Mouse (Mus musculus) lung, postnatal 0 days (tissue): Measurements from ENCODE around the gene Borcs8. TPM values are rescaled to one million over a fixed set of nuclear protein-coding genes. Genes with fewer than 3 reads are reported as not detected.

Experiments used
- ATAC-seq: fragments of 200-750 bp; cut with Nextera tagmentation; 2 replicates; pipeline ENCODE4 v1.8.0; 2017; ENCODE audit warnings: moderate library complexity
- DNase-seq: peaks from one replicate; pipeline ENCODE4 v3.0.0-alpha.2; 2016; ENCODE audit warnings: low spot score
- H3K27ac ChIP-seq: fragments of 300-500 bp; sonication (generic); 2 replicates; pipeline ENCODE4 v1.5.1; 2014; ENCODE audit warnings: antibody characterized with exemption, mild to moderate bottlenecking, low read length, mixed read lengths
- H3K27me3 ChIP-seq: fragments of 300-500 bp; sonication (generic); replicated peaks from 2 replicates; pipeline ENCODE4 v1.6.1; 2014; ENCODE audit warnings: low read length, mixed read lengths; ENCODE audit not compliant: insufficient read depth
- H3K36me3 ChIP-seq: fragments of 300-500 bp; sonication (generic); 2 replicates; pipeline ENCODE4 v1.6.1; 2014; ENCODE audit warnings: low read length, mixed read lengths; ENCODE audit not compliant: insufficient read depth
- H3K4me1 ChIP-seq: fragments of 300-500 bp; sonication (generic); 2 replicates; pipeline ENCODE4 v1.6.1; 2014; ENCODE audit warnings: antibody characterized with exemption, low read depth, low read length, mixed read lengths; ENCODE audit not compliant: insufficient read depth
- H3K4me2 ChIP-seq: fragments of 300-500 bp; sonication (generic); replicated peaks from 2 replicates; pipeline ENCODE4 v1.6.1; 2014; ENCODE audit warnings: low read depth, mild to moderate bottlenecking, low read length, moderate library complexity, mixed read lengths
- H3K4me3 ChIP-seq: fragments of 300-500 bp; sonication (generic); 2 replicates; pipeline ENCODE4 v1.5.1; 2014; ENCODE audit warnings: low read depth, low read length
- H3K9ac ChIP-seq: fragments of 300-500 bp; sonication (generic); replicated peaks from 2 replicates; pipeline ENCODE4 v1.6.1; 2014; ENCODE audit warnings: low read depth, mild to moderate bottlenecking
- H3K9me3 ChIP-seq: fragments of 300-500 bp; sonication (generic); 2 replicates; pipeline ENCODE4 v1.6.1; 2016; ENCODE audit warnings: low read length, mixed read lengths
- CTCF ChIP-seq: IDR thresholded peaks from 2 replicates; pipeline ENCODE4 v1.5.1; 2016; ENCODE audit warnings: antibody characterized with exemption, mild to moderate bottlenecking
- EP300 ChIP-seq: IDR thresholded peaks from 2 replicates; pipeline ENCODE4 v1.6.1; 2016; ENCODE audit warnings: antibody characterized with exemption, mild to moderate bottlenecking, control low read depth
- WGBS: fragments of 180-500 bp; shearing (Covaris S2); extraction: QIAGEN DNeasy Blood & Tissue Kit; methylation state at CpG from one replicate; pipeline ENCODE4 v1.1.7; 2014; 5-methylcytosine and 5-hydroxymethylcytosine counted together
- polyA plus RNA-seq: library from polyadenylated mRNA; unstranded; fragments of >200 nt; fragmentation: Nextera tagmentation; extraction: Ambion mirVana; gene quantifications from 2 replicates; pipeline ENCODE4 v1.2.1, GENCODE M21; 2015

Borcs8 gene
- polyA plus RNA-seq, 1 experiment from 2014 or later: 34.2 TPM

- peaks cover 30% of the 10 kb centered on the region for H3K27me3 ChIP-seq
- ATAC-seq: no peak
- DNase-seq: no peak
- 76% methylated on average over 2 of the region's 2 CpGs for WGBS
- H3K9ac ChIP-seq: no peak overlapping the region
- H3K36me3 ChIP-seq: no peaks in the 10 kb centered on the region
- TF ChIP-seq EP300 (no peak), CTCF (no peak)
- no peak overlapping the region for H3K27ac ChIP-seq
- H3K9me3 ChIP-seq: no peaks in the 10 kb centered on the region
- H3K4me3 ChIP-seq: no peak overlapping the region
- H3K4me1 ChIP-seq: no peaks in the 10 kb centered on the region
- H3K4me2 ChIP-seq: no peak overlapping the region
Measured at GRCm38 (mm10) chr8:70110451-70110850, 28.8 kb upstream of the Borcs8 start.

GRCm38 (mm10) chr8:70111192-70111795 lies 28.0 kb upstream of the Borcs8 start:
- Histone ChIP-seq H3K9ac (no peak overlapping the region), H3K4me3 (no peak overlapping the region), H3K27ac (no peak overlapping the region), H3K36me3 (no peaks in the 10 kb centered on the region), H3K27me3 (peaks cover 30% of the 10 kb centered on the region), H3K9me3 (no peaks in the 10 kb centered on the region), H3K4me1 (no peaks in the 10 kb centered on the region), H3K4me2 (no peak overlapping the region)
- DNase-seq: no peak
- WGBS: 44% methylated on average over 23 of the region's 23 CpGs
- no peak for ATAC-seq
- no peak for TF ChIP-seq EP300
- no peak for TF ChIP-seq CTCF

- TF ChIP-seq CTCF: no peak
- TF ChIP-seq EP300: no peak
- H3K27ac ChIP-seq: no peak overlapping the region
- H3K4me2 ChIP-seq: no peak overlapping the region
- WGBS: 9% methylated on average over 43 of the region's 43 CpGs
- no peak overlapping the region for H3K9ac ChIP-seq
- no peaks in the 10 kb centered on the region for H3K9me3 ChIP-seq
- H3K36me3 ChIP-seq: no peaks in the 10 kb centered on the region
- H3K27me3 ChIP-seq: peaks cover 32% of the 10 kb centered on the region
- no peaks in the 10 kb centered on the region for H3K4me1 ChIP-seq
- H3K4me3 ChIP-seq: no peak overlapping the region
- DNase-seq: no peak
- no peak for ATAC-seq
Measured at GRCm38 (mm10) chr8:70112401-70113016, 26.8 kb upstream of the Borcs8 start.

DNA sequence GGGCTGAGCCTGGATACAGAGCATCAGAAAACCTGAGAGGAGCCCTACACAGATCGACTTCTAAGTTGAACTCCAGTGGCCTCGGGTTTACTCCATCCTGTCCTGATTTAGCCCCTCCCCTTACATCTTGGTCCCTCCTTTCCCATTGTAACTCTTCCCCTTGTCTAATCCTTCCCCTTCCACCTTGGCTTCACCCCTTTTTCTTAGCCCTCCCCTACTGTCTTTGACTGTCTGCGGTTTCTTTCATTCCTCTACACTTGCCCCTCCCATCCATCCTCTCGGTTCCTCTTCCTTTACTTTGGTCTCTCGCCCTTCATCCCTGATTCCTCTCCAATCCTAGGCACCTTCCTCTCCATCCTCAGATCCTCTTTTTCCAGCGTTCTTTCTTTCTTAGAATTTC lies 24.8 kb upstream of the Borcs8 start:
- H3K9me3 ChIP-seq: no peaks in the 10 kb centered on the region
- no peaks in the 10 kb centered on the region for H3K36me3 ChIP-seq
- ATAC-seq (no peak), DNase-seq (no peak)
- H3K27ac ChIP-seq: no peak overlapping the region
- H3K4me2 ChIP-seq: no peak overlapping the region
- no peaks in the 10 kb centered on the region for H3K4me1 ChIP-seq
- H3K4me3 ChIP-seq: no peak overlapping the region
- WGBS: 19% methylated on average over 6 of the region's 6 CpGs
- no peak overlapping the region for H3K9ac ChIP-seq
- peaks cover 32% of the 10 kb centered on the region for H3K27me3 ChIP-seq
- no peak for TF ChIP-seq CTCF
- TF ChIP-seq EP300: no peak

DNA sequence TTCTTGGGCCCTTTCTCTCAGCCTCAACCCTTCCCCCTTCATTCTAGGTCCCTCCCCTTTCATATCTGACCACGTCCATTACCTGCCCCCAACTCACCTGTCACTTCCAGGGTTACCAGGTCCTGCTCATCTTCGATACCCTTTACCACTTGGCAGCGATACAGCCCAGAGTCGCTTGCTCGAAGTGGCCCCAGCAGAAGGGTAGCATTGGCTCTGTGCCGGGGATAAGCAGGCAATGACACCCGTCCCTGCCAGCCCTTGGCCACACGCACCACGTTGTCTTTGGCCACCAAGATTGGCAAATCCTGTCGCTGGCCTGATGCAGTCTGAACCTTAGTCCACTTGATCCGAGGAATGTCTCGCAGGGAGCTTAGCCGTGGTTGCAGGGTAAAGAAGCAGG lies 24.4 kb upstream of the Borcs8 start:
- no peaks in the 10 kb centered on the region for H3K36me3 ChIP-seq
- no peak for DNase-seq
- H3K9ac ChIP-seq: no peak overlapping the region
- WGBS: 65% methylated on average over 13 of the region's 13 CpGs
- H3K27ac ChIP-seq: no peak overlapping the region
- H3K4me3 ChIP-seq: no peak overlapping the region
- TF ChIP-seq EP300 (no peak), CTCF (no peak)
- no peaks in the 10 kb centered on the region for H3K9me3 ChIP-seq
- H3K27me3 ChIP-seq: peaks cover 33% of the 10 kb centered on the region
- no peak for ATAC-seq
- no peaks in the 10 kb centered on the region for H3K4me1 ChIP-seq
- no peak overlapping the region for H3K4me2 ChIP-seq

- Histone ChIP-seq H3K4me2 (no peak overlapping the region), H3K27me3 (peaks cover 19% of the 10 kb centered on the region; the same call in 1 of the 2 replicates), H3K9me3 (no peaks in the 10 kb centered on the region), H3K4me1 (no peaks in the 10 kb centered on the region), H3K4me3 (no peak overlapping the region), H3K36me3 (no peaks in the 10 kb centered on the region), H3K27ac (no peak overlapping the region), H3K9ac (no peak overlapping the region)
- peak; percentile 47 for DNase-seq
- ATAC-seq: no peak
- no peak for TF ChIP-seq EP300
- TF ChIP-seq CTCF: no peak
- 7% methylated on average over 9 of the region's 9 CpGs for WGBS
Measured at GRCm38 (mm10) chr8:70117611-70118010, 21.7 kb upstream of the Borcs8 start.
